Mouse (Mus musculus): ENCODE measurements at regions not wholly inside any gene's neighbourhood (a gene's known extent, or its start where the extent isn't known, plus 50 kb on each side); places are given as distances from the start of the nearest gene placed in this dataset.
A peak's percentile ranks its signal among the peaks of the same experiment; 100 is the strongest.

DNA sequence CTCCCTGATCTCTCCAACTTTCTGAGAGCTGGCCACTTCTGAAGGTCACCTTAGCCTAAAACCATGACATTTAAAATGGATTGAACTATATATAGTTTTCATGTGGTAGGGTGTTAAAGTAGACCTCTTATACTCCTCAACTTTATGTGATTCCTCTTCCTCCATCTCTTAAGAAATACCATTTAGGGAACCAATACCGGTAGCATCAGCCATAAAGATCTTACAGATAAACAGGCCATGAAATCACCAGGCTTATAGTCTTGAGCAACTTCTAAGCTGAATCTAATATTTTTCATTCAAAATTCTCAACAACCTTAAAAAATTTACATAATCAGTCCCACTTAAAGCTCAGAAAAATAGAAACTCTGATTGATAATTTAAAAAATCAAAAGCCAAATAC, 56.2 kb downstream of the Rpl36a-ps1 start:
- DNase-seq (ENCODE audit: low spot score in 2 of 2) = no peak

DNA sequence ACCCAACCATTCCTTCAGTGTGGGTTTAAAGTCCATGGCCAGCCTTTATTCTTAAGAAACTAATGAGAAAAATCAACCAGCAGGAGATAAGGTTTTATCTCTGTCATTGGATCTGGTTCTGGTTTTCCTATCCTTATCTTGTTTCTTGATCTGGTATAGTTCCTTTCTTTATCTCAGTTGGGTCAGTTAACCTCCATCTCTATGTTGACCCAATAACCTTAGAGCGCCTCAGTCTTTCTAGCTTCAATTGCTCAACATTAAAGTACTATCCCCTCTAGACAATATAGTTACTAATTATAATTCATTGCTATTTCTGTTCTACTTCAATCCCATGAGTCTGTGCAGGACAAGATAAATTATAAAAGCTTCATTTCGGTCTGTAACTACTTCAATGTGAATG, 56.7 kb downstream of the Rpl36a-ps1 start:
- DNase-seq (ENCODE audit: low spot score in 2 of 2) = no peak

DNA sequence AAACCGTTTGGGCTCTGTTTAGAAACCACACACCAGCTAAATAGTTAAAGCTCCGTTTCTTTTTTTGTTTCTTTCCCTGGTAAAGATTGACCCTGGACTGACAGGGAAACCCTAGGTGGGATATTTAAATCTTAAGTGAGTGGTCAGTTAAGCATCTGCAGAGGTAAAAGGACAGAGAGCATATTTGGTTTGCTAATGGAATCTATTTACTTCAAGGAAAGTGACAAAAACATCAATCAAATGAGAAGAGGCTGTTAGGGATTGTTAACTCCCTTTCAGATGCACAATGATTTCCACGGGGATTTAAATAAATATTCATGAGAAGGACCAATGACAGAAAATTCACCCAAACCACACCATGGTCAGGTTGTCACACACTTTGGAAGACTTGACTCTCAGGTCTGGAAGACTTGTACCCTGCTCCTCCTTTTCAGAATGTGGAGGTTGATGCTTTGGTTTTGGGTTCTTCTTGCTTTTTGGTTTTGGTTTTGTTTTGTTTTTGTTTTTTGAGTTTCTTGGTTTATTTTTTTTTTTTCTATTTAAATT, 60.7 kb downstream of the Rpl36a-ps1 start:
- DNase-seq (ENCODE audit: low spot score in 2 of 2) = no peak

DNA sequence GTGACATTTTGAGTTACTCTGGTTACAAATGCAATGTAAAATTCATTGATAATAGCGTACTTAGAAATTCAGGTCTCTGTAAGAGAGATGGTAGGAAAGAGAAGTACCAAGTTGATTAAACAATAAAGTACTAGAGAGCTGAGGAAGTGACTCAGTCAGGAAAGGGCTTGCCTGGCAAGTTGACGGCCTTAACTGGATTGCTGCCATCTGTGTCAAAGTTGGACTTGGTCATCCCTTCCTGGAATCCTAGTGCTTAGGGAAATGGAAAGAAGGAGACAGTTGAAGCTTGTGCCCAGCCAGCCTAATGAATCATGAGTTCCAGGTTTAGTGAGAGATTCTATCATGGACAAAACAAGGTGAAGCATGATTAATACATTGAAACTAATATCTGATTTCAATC, 64.8 kb downstream of the Rpl36a-ps1 start:
- DNase-seq (ENCODE audit: low spot score in 2 of 2) = peak in 1 of 2 experiments; percentile 26

DNA sequence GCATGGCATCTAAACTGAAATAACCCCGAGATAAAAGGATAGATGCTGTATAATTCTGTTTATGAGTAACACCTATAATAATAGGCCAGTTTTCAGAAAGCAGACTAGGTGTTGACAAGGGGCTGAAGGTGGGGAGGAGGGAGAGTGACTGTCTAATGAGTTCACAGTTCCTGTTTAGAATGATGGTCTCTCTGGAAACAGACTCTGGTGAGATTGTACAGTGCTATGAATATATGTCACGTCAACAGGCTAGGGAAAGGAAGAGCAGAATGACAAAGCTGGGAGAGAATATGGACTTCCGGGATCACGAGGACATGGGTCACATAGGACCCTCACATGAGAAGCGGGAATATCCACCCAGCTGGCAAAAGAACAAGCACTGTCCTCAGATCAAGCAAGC, 85.9 kb downstream of the Rpl36a-ps1 start:
- no peak for DNase-seq (ENCODE audit: low spot score in 2 of 2)

DNA sequence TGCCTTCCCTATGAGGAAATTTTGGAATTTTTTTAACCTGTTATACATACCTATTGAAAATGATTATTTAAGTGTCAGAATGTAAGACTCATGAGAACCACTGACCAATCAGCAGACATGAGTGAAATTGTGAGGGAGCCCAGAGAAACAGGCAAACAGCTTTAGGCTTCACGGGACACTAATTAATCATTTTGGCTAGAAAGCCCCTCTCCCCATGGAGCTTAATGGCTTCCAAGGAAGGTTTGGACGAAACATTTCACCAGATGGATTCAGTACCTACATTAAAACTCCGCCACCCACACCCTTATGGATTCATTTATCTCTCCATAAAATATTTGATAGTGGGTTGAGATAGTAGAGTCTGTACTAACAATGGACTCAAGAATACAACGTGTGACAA, 95.2 kb downstream of the Rpl36a-ps1 start:
- no peak for DNase-seq (ENCODE audit: low spot score in 2 of 2)

DNA sequence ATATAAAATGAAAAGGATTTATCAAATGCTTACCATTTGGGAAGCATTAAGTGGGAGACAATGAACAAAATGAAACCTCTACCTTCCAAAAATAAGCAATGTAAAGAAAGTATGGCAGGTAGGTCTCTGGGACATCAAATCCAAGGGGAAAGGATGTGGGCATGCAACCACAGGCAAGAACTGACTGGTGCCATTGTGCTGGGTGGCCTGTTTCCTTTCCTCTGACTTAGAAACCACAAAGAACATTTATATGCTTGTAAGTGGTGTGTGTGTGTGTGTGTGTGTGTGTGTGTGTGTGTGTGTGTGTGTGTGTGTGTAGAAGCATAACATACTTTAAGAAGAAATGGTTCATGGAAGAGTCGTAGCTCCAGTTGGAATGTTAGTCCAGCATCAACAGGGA, 96.7 kb downstream of the Rpl36a-ps1 start:
- no peak for DNase-seq (ENCODE audit: low spot score in 2 of 2)

DNA sequence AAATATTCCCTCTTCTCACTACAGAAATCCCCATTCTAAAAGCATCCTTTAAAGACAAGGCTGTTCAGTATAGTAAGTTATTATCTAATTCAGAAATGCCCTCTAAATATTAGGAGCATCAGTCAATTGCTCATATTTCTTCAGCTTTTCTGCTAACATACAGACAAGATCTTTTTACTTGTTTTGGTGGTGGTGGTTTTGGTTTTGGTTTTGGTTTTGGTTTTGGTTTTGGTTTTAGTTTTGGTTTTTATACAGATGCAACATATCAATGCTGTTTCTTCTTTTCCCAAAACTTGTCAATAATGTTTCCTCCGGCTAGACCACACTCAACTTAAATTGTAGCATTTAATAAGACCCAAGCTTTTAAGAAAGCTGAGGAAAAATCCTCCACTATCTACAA, 98.2 kb downstream of the Rpl36a-ps1 start:
- DNase-seq (ENCODE audit: low spot score in 2 of 2) = no peak

DNA sequence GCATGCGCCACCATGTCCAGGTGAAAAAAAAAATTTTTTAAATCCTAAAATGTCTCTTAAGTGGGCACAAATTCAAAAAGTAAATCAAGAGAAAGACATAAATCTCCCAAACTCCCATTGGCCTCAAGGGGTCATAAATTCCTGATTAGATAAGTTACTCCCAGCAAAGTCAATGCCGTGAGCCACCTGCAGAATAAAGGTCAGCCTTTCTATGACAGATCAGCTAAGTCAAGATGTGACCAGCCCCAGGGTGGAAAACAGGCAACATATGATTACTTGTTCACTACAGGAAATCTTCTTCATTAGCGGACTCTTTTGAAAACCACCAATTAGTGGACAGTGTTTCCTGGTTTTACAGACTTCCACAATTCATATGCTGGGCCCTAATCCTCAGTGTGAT, 101.4 kb downstream of the Rpl36a-ps1 start:
- no peak for DNase-seq (ENCODE audit: low spot score in 2 of 2)

DNA sequence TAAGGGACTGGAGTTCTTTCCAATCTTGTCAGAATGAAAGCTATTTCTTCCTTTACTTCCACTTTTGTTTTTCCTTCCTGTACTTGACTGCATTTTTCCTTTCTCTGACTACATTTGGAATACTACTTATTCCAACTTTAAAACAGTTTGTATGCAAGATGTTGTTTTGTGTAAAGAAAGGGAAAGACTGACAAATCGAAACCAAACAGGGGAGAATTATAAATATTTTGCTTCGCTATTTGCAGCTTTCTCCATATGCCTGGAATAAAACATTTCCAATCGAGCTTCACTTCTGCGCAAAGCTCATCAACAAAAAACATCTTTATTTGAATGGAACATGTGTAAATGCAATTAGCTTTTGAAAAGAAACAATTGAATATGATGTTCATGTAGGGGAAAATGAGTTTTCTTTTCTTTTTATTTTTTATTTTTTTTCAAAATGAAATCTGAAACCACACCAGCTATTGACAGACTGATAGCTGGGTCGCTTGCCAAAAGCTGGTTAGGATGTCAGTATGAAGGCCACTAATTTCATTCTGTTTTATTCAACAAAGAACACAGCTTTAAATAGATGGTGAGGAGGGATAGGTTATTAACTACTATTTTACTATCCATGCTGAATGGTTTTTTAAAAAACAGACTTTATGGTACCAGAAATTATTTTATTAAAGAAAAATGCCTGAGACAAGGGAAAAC, 102.7 kb downstream of the Rpl36a-ps1 start:
- no peak for DNase-seq (ENCODE audit: low spot score in 2 of 2)

DNA sequence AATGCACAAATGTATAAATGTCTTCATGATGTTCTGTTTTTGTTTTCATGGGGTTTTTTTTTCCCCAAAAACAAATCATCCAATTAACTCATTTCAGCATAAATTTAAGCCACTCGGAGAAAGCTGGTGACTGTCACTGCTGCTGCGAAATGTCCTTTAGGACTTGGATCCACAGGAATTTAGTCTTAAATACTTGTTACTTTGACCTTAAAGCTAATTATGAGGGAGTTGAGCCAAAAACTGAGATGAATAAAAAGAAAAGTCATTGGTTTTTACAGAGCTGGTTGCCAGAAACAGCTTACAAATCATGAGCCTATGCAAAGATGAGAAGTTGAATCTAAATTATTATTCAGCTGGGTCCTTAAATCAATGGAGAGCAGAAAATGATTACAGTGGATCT, 106.5 kb downstream of the Rpl36a-ps1 start:
- DNase-seq (ENCODE audit: low spot score in 2 of 2) = no peak

DNA sequence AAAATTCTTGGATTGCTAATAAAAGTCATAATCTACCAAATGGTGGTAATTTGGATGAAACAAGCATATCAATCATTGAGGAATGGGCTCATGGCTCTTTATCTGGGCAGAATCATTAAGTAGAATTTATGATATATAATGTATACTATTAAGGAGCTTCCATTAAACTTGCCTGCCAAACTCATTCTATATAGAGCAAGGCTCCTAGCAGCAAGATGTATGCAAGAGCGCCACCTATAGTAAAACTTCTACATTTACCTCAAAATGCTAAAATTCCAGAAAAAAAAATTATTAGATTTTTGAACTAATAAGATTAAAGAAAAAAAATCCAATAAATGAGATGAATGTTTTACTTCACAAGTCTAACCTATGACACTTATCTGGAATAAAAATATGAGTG, 107.1 kb downstream of the Rpl36a-ps1 start:
- DNase-seq (ENCODE audit: low spot score in 2 of 2) = no peak

DNA sequence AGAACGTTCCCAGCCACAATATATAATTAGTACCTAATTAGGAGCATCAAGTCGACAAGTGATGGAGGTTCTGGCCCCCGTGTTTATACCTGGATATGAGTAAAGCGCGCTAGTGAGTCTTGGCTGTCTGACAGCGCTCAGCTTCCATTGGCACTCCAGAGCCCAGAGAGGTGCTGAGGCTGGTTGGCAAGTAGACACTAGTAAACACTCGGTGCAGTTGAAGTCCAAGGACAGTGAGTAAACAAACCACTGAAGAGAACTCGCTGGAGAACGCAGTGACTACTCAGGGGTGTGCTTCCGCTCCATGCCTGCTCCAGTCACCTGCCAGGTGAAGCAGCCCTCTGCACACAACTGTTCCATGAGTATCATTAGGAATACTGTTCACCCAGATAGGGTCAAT, 111.5 kb downstream of the Rpl36a-ps1 start:
- no peak for DNase-seq (ENCODE audit: low spot score in 2 of 2)

DNA sequence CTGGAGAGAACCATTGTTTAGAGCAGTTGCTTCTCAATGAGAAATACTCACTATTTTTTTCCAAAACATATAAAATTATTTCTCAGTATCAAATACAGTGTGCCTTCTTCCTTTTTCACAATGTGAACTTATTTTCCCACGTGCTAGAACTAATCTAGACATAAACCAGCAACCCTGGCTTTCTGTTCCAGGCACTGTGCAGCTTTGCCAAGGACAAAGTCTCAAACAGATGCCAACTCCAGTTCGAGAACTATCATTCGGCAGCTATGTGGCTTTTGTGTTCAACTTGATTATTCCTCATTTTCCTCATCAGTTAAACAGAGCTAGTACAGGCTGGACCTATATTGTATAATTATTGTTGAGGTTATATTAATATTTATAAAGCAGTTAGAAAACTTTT, 116.2 kb downstream of the Rpl36a-ps1 start:
- peak in 1 of 2 experiments; percentile 3 for DNase-seq (ENCODE audit: low spot score in 2 of 2)

DNA sequence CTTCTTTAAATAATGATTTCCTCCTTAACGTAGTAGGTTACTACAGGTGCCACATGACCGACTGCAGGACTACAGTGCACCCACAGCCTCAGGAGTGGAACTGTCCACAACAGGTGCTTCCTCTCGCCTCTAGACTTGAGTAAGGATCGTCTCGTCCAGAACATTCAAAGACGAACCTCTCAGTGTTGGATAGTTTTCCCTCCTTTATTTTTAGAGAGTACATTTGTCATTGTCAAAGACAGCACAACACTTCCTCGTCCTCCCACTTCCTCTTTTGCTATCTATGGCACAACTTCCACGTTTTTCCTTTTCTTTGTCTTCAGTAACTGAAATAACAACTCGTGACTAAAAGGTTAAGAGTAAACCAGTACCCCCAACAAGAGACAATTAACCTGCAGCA, 120.7 kb downstream of the Rpl36a-ps1 start:
- no peak for DNase-seq (ENCODE audit: low spot score in 2 of 2)

DNA sequence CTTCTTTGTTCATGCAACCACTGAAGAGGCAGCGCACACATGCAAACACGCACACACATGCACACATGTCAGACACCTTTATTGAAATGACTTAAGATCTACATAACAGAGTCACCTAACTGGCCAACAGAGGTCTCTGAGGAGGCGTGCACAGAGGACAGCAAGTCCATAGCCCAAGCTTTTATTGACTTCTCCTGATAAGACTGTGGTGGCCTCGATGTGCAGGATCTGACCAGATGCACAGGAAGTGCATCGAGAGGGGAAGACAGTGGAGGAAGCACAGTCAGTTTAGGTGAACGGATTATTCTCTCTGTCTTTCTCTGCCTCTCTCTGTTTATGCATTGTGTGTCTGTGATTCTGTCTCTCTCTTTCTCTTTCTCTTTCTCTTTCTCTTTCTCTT, 124.2 kb downstream of the Rpl36a-ps1 start:
- no peak for DNase-seq (ENCODE audit: low spot score in 2 of 2)

DNA sequence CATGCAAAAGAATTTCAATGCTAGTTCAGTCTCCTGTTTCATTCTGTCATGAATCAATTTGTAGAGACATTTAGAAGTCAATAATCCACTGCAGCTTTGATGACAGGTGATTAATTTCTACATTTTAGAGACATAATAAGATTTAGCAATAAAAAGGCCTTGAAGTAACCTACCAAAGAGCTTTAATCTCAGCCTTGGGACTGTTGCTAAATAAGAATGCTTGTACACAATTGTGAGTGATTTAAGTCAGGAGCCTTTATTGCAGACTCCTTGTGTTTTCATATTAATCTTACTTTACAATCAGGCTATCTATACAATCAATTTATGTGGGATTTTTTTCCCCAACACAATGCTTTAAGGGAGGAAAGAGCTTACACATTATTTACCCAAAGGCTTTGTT, 127.2 kb downstream of the Rpl36a-ps1 start:
- no peak for DNase-seq (ENCODE audit: low spot score in 2 of 2)

DNA sequence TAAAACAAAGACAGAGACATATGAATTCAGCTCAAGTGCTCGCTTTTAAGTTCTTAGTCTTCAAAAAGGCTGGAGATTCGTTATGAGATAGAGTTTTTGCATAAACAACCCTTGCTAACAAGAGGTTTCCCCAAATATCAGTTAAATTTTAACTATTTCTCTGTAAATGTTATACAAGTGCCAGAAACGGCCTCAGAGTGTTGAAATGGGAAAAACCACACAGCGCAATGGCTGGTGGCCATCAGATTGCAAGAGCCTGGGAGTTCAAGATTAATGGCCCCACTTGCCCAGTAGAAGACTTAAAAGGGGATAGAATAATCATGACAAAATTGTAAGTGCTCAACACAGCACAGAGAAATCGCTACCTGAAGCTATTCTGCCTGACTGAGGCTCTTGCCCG, 130.1 kb downstream of the Rpl36a-ps1 start:
- no peak for DNase-seq (ENCODE audit: low spot score in 2 of 2)

DNA sequence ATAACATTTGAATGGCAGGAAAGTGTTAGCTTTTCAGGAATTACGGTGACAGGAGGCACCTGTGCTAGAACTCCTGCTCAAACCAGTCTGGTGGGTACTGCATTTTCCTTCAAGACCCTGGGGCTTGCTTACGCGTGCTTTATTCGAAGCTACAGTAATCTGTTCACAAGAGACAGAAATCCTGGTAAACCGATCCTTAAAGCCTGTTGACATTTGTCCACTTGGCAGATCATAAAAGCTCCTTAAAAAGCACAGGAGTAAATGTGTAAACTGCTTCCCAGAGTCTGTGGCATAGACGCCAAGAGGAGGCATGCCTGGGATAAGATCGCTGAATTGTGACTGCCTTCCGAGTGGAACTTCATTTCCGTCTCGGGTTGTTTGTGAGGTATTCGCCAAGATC, 130.5 kb downstream of the Rpl36a-ps1 start:
- no peak for DNase-seq (ENCODE audit: low spot score in 2 of 2)

DNA sequence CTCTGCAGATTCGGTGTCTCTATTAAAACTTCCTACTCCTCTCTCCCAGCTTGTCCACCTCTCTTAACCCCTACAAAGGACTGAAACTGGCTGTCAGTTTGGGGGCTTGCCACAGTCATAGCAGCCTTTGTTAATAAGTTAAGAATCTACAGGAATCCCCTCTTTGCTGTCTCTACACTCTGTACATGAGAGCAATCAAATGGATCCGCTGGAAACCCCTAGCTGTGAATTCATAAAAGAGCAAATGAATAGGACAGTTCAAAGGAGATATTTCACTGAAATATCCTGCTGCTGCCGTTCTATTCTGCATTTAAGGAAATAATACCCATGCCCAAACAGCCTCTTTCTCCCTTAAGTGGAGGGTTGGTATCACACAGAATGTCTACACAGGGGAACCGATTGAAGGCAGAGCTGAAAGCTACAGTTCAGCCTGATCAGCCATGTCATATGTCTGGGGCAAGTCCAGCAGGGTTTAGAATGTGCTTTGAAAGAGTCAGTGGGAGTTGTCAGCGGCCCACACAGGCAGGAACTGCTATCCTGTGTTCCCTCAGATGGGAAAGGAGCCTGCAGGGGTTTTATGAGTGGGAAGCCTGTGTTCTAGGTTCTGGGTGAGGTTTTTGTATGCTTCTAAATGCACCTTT, 131.9 kb downstream of the Rpl36a-ps1 start:
- DNase-seq (ENCODE audit: low spot score in 2 of 2) = no peak

DNA sequence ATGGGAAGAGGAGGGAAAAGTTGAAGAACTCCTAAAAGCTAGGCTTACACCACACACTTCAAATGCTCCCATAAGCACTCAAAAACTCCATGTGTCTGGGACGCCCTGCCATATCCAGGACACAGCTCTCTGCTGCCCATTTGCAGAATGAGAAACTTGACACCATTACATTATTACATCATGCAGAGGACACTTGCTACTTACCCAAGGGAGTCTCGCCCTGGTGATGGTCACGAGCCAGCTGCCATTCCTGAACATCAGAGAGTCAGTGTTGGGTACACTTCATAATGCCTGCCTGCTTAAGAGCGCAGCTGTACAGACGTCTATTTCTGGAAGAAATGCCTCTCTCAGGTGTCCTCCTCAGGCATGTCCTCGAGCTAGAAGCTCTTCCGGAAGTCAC, 135.3 kb downstream of the Rpl36a-ps1 start:
- no peak for DNase-seq (ENCODE audit: low spot score in 2 of 2)

DNA sequence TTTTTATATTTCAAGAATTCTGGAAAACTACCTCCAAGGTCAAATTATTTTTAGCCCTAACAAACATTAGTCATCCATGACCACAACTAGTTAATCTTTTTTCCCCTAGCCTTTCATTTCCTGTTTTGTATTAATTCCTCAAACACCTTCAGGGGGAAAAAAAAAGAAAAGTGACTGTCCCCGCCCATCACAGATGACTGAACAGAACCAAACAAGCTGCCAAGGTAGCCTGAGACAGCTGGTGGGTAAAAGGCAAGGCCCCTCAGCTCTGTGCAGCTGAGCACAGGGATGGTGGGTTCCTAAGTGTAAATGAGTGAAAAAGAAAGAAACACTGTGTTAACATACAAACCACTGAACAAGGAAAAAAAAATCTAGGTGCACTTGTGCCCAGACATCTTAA, 145.6 kb downstream of the Rpl36a-ps1 start:
- no peak for DNase-seq (ENCODE audit: low spot score in 2 of 2)

DNA sequence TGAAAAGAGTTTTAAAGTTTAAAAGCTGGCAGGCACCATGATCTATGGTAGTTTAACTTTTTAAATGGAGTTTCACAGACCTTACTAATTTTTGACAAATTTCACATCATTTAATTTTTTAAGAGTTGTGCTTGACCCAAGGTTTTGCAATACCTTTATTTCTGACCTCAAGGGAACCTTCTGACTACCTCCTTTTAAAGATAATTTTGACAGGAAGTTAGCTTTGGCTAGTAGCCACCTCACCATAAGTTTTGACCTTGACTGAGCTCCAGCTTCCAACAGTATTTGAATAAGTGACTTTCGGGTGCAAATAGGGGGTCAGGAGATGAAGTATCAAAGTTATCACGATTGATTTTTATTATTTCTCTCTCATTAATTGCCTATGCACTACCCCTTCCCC, 149.9 kb downstream of the Rpl36a-ps1 start:
- no peak for DNase-seq (ENCODE audit: low spot score in 2 of 2)

DNA sequence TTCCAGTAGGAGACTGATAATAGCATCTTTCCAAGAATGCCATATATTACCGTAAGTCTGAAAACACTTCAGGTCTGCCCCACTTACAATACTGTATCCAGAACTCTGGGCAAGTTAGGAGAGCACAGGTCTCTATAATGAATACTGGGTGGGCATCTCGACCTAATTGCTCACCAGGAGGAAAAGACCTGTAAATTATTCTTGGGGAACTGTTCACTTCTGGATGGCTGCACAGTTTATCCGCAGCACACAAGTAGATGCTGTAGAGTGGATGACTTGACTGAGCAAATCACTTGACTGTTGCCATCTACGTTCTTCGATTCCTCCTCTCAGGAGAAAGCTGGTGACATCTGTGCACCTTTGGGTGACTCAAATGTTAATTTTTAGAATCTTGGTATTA, 159.8 kb downstream of the Rpl36a-ps1 start:
- no peak for DNase-seq (ENCODE audit: low spot score in 2 of 2)
